Mouse (Mus musculus): ENCODE measurements at regions not wholly inside any gene's neighbourhood (a gene's known extent, or its start where the extent isn't known, plus 50 kb on each side); places are given as distances from the start of the nearest gene placed in this dataset.
A peak's percentile ranks its signal among the peaks of the same experiment; 100 is the strongest.

DNA sequence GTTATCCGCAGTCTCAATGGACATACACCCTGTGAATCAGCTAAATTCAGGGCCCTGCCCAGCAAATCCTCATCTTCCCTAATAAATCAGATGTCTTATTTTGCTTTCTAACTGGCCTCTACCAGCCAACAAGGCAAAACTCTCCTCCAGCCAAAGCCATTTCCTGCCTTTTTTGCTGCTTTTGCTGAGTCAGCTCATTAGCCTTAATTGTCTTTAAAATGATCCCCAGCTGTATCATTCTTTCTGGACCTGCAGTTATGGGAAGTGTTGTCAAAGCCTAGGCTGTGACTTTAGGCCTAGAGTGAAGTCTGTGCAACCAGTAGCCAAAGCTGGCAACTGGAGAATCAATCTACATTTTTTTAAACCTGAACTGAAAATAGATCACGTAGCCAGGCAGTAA lies 81.4 kb downstream of the Mtpn start:
- no peak for DNase-seq (ENCODE audit: low read depth)

DNA sequence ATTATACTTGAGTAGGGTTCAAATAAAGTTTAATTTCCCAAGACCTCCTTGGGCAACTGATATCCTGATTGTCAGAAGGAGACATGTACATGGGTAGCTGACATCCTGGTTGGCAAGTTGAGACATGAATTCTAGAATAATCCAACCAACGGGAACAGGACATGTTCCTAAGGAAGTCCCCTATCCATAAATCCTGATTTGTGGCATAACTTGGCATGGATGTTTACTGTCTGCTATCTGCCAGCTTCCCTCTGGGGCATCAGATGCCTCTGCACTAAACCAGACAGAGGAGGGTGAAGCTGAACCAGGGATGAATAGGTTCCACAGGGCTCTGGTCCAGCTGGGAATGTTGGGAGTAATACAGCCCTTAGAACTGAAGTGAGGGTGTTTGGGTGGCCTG lies 94.7 kb downstream of the Mtpn start:
- DNase-seq (ENCODE audit: low read depth), result no peak

GRCm38 (mm10) chr6:35426301-35426700 lies 100.4 kb upstream of the Fam180a start:
- DNase-seq (ENCODE audit: low read depth), result no peak

GRCm38 (mm10) chr6:35424521-35424920 lies 98.6 kb upstream of the Fam180a start:
- no peak for DNase-seq (ENCODE audit: low read depth)

DNA sequence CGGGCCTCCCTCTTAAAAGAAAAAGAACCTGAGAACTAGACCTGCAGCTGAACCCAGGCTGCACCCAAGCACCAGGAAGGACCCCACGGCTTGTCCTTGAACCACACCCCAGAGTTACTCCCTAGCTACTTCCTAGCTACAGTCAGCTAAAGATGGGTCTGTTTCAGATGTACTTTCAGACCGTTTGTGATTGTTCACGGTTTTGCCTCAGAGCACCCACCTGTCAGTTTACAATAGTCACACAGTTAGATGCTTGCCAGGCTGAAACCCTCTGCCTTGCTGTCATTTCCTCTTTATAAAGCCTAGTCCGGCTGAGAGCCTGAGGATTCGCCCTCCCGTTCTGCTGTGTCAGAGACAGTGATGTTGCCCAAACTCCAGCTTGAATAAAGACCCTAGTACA lies 95.0 kb upstream of the Fam180a start:
- no peak for DNase-seq (ENCODE audit: low read depth)

DNA sequence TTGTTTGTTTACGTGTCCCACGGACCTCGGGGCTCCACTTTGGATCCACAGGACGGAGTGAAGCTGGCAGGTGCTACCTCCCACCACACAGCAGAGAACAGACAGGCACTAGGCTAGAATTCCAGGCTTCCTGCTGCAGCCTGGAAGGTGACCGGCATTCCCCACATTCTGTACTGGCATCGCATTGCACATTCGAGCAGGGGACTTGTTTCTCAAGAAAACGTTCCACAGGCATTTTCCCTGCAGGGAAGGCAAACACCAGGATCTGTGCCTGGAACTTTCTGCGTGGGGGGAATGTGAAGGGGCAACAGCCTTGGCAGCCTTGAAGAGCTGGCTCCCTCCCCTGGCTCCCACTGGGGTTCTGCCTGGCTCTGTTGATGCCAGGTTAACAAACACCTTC lies 79.1 kb upstream of the Fam180a start:
- no peak for DNase-seq (ENCODE audit: low read depth)

DNA sequence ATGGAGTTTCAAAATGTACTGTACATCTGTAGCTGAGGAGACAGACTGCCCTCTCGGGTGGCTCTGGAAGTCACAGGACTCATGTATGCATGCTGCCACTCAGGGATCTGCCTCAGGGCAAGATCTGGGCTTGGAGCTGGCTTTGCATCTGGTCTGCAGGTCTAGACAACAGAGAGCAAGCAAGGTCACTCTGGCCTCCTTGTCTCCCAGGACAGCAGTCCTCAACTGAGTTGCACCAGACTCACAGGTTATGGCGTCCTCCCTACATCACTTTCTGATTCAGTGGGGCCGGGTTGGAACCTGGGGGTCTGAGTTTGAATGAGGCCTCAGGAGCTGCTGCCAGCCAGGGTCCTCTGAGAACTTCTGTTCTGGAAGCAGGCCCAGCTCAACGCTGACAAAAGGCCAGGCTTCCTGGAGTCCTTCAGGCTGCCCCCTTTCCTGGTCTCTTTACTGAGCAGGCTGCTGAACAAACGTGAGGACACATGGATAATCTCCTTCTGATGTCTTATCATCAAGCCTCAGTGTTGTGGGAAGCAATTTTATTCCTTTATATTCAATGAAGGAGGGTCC lies 77.5 kb upstream of the Fam180a start:
- DNase-seq (ENCODE audit: low read depth), result no peak

DNA sequence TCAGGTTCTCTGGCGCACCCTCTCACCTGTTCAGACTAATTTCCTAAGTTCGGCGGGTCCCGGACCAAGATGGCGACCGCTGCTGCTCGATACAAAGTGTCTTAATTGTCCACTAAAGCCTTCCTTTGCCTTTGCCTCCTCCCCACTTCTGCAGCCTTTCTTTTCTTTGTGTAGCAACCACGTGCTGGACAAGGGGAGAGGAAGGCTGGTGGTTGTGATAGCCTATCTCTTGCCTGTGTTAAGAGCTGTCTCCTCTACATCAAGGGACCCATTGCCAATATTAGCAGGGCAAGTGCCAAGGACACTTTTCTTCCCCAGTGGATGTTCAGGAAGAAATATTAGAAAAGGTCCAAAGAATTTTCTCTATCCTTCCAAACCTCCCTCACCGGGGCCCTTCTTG lies 69.8 kb upstream of the Fam180a start:
- no peak for DNase-seq (ENCODE audit: low read depth)

GRCm38 (mm10) chr6:35388827-35389226 lies 62.9 kb upstream of the Fam180a start:
- no peak for DNase-seq (ENCODE audit: low read depth)

- DNase-seq (ENCODE audit: low read depth), result no peak
These were observed 55.6 kb upstream of the Fam180a start for GRCm38 (mm10) chr6:35381536-35381935.

- peak; percentile 67 for DNase-seq (ENCODE audit: low read depth)
These were observed 55.0 kb upstream of the Fam180a start for GRCm38 (mm10) chr6:35380721-35381466.

- peak; percentile 84 for DNase-seq (ENCODE audit: low read depth)
These were observed 53.9 kb upstream of the Fam180a start for GRCm38 (mm10) chr6:35379890-35380289.

GRCm38 (mm10) chr6:35378851-35379250 lies 52.9 kb upstream of the Fam180a start:
- no peak for DNase-seq (ENCODE audit: low read depth)

DNA sequence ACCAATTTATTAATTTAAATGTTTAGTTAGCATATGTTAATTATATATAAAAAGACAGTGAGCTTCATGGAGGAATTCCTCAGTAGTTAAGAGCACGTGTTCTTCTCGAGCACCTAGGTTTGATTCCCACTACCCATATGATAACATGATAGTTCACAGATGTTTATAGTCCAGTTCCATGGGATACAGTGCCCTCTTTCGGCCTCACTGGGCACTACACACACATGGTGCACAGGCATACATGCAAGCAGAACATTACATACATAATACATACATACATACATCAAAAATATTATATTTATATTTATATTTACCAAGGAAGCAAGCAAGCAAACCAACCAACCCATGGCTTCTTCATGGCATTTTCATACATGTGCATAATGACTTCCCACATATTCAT lies 51.6 kb upstream of the Fam180a start:
- DNase-seq (ENCODE audit: low read depth), result no peak

DNA sequence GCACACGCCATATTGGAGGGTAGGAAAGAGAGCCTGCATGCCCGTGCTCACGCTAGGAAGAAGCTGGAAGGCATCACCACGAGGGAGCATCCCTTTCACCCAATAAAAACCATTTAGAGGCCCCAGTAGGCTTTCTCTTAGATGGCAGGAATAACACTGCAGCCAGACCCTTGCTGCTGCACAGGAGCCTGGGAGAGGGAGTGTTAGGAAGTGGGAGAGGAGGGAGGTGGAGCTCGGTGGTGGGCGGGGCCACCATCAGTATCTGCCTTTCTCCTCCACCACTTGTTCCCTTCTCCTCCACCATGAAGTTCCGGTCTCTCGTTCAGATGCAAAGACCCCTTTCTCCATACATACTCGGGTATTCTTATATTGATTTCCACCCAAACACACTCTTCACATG lies 50.6 kb upstream of the Fam180a start:
- DNase-seq (ENCODE audit: low read depth), result no peak

All from naive thymus-derived CD4-positive, alpha-beta T cell, adult 2 months (primary cell).